Mouse (Mus musculus) forebrain, embryonic 10.5 days (tissue): ENCODE measurements around the gene Ildr2. TPM values are rescaled to one million over a fixed set of nuclear protein-coding genes. Genes with fewer than 3 reads are reported as not detected.

Experiments
- DNase-seq: peaks from one replicate; pipeline ENCODE4 v3.0.0-alpha.2; 2017; ENCODE audit warnings: low spot score; ENCODE audit errors: extremely low spot score
- H3K27ac ChIP-seq: fragments of 300-500 bp; sonication (generic); 2 replicates; pipeline ENCODE4 v1.5.1; 2016; ENCODE audit warnings: mild to moderate bottlenecking
- H3K27me3 ChIP-seq: fragments of 300-500 bp; sonication (generic); 2 replicates; pipeline ENCODE4 v1.6.1; 2016; ENCODE audit warnings: mild to moderate bottlenecking; ENCODE audit not compliant: poor library complexity, severe bottlenecking
- H3K36me3 ChIP-seq: fragments of 300-500 bp; sonication (generic); replicated peaks from 2 replicates; pipeline ENCODE4 v1.6.1; 2016; ENCODE audit warnings: mild to moderate bottlenecking, moderate library complexity
- H3K4me1 ChIP-seq: fragments of 300-500 bp; sonication (generic); 2 replicates; pipeline ENCODE4 v1.6.1; 2016
- H3K4me3 ChIP-seq: fragments of 300-500 bp; sonication (generic); 2 replicates; pipeline ENCODE4 v1.5.1; 2016; ENCODE audit warnings: mild to moderate bottlenecking, moderate library complexity
- H3K9me3 ChIP-seq: fragments of 300-500 bp; sonication (generic); 2 replicates; pipeline ENCODE4 v1.6.1; 2016; ENCODE audit warnings: mild to moderate bottlenecking, moderate library complexity
- WGBS: fragments of 180-500 bp; shearing (Covaris S2); methylation state at CpG from one replicate; pipeline ENCODE4 v1.1.7; 2016; 5-methylcytosine and 5-hydroxymethylcytosine counted together
- polyA plus RNA-seq: library from polyadenylated mRNA; unstranded; fragments of >200 nt; fragmentation: Nextera tagmentation; extraction: Ambion mirVana; gene quantifications from 2 replicates; pipeline ENCODE4 v1.2.1, GENCODE M21; 2016

Gene Ildr2
- polyA plus RNA-seq, 1 experiment from 2014 or later, result 8.3 TPM

- no peak overlapping the region for H3K4me3 ChIP-seq
- H3K27ac ChIP-seq, result no peak overlapping the region
- H3K27me3 ChIP-seq, result no peaks in the 10 kb centered on the region
- peaks cover 4% of the 10 kb centered on the region for H3K4me1 ChIP-seq
- no peaks in the 10 kb centered on the region for H3K9me3 ChIP-seq
- 93% methylated on average over 3 of the region's 3 CpGs for WGBS
- DNase-seq, result no peak
- H3K36me3 ChIP-seq, result peaks cover 64% of the 10 kb centered on the region
Measured at GRCm38 (mm10) chr1:166293086-166293485, 39.1 kb downstream of the Ildr2 start.

- Histone ChIP-seq H3K9me3 (no peaks in the 10 kb centered on the region), H3K4me3 (no peak overlapping the region), H3K27me3 (no peaks in the 10 kb centered on the region), H3K27ac (no peak overlapping the region), H3K4me1 (peaks cover 4% of the 10 kb centered on the region), H3K36me3 (peaks cover 73% of the 10 kb centered on the region)
- 76% methylated on average over 7 of the region's 7 CpGs for WGBS
- DNase-seq, result no peak
Measured at GRCm38 (mm10) chr1:166295548-166295947, 41.6 kb downstream of the Ildr2 start.

- no peaks in the 10 kb centered on the region for H3K4me1 ChIP-seq
- no peak for DNase-seq
- no peak overlapping the region for H3K4me3 ChIP-seq
- H3K9me3 ChIP-seq, result no peaks in the 10 kb centered on the region
- peaks cover 72% of the 10 kb centered on the region for H3K36me3 ChIP-seq
- no peaks in the 10 kb centered on the region for H3K27me3 ChIP-seq
- no peak overlapping the region for H3K27ac ChIP-seq
- WGBS, result 92% methylated on average over 9 of the region's 9 CpGs
Measured at GRCm38 (mm10) chr1:166296371-166296770, 42.4 kb downstream of the Ildr2 start.

GRCm38 (mm10) chr1:166296971-166297370, 43.0 kb downstream of the Ildr2 start:
- DNase-seq, result no peak
- Histone ChIP-seq H3K4me1 (no peaks in the 10 kb centered on the region), H3K36me3 (peaks cover 78% of the 10 kb centered on the region), H3K4me3 (no peak overlapping the region), H3K27ac (no peak overlapping the region), H3K9me3 (no peaks in the 10 kb centered on the region), H3K27me3 (no peaks in the 10 kb centered on the region)
- WGBS, result 91% methylated on average over 8 of the region's 8 CpGs

GRCm38 (mm10) chr1:166297499-166298111, 43.7 kb downstream of the Ildr2 start:
- Histone ChIP-seq H3K9me3 (no peaks in the 10 kb centered on the region), H3K4me1 (no peaks in the 10 kb centered on the region), H3K36me3 (peaks cover 79% of the 10 kb centered on the region), H3K27me3 (no peaks in the 10 kb centered on the region), H3K27ac (0 out of 2 replicates have a peak overlapping the region, but pooled peaks have one; percentile 30), H3K4me3 (no peak overlapping the region)
- 87% methylated on average over 15 of the region's 15 CpGs for WGBS
- DNase-seq, result no peak

- H3K4me1 ChIP-seq, result no peaks in the 10 kb centered on the region
- no peak overlapping the region for H3K4me3 ChIP-seq
- 94% methylated on average over 2 of the region's 2 CpGs for WGBS
- no peak for DNase-seq
- H3K9me3 ChIP-seq, result no peaks in the 10 kb centered on the region
- H3K27ac ChIP-seq, result no peak overlapping the region
- H3K27me3 ChIP-seq, result no peaks in the 10 kb centered on the region
- H3K36me3 ChIP-seq, result peaks cover 79% of the 10 kb centered on the region
Measured at GRCm38 (mm10) chr1:166298884-166299283, 44.9 kb downstream of the Ildr2 start.

GRCm38 (mm10) chr1:166299821-166300220, 45.9 kb downstream of the Ildr2 start:
- Histone ChIP-seq H3K4me1 (peaks cover 5% of the 10 kb centered on the region; the same call in 1 of the 2 replicates), H3K4me3 (no peak overlapping the region), H3K27me3 (no peaks in the 10 kb centered on the region), H3K27ac (no peak overlapping the region), H3K9me3 (no peaks in the 10 kb centered on the region), H3K36me3 (peaks cover 81% of the 10 kb centered on the region)
- DNase-seq, result no peak
- WGBS, result 93% methylated on average over 8 of the region's 8 CpGs

- H3K4me1 ChIP-seq, result peaks cover 5% of the 10 kb centered on the region; the same call in 1 of the 2 replicates
- H3K9me3 ChIP-seq, result no peaks in the 10 kb centered on the region
- H3K4me3 ChIP-seq, result no peak overlapping the region
- H3K27ac ChIP-seq, result no peak overlapping the region
- no peaks in the 10 kb centered on the region for H3K27me3 ChIP-seq
- 83% methylated on average over 3 of the region's 3 CpGs for WGBS
- DNase-seq, result no peak
- H3K36me3 ChIP-seq, result peaks cover 81% of the 10 kb centered on the region
Measured at GRCm38 (mm10) chr1:166300526-166300925, 46.6 kb downstream of the Ildr2 start.

GRCm38 (mm10) chr1:166304352-166305240, 50.7 kb downstream of the Ildr2 start:
- Histone ChIP-seq H3K27ac (no peak overlapping the region), H3K9me3 (no peaks in the 10 kb centered on the region), H3K4me1 (peaks cover 20% of the 10 kb centered on the region), H3K36me3 (peaks cover 67% of the 10 kb centered on the region), H3K4me3 (no peak overlapping the region), H3K27me3 (peaks cover 29% of the 10 kb centered on the region)
- no peak for DNase-seq
- 78% methylated on average over 8 of the region's 8 CpGs for WGBS

- H3K27ac ChIP-seq, result peak overlapping the region; percentile 88
- H3K27me3 ChIP-seq, result peaks cover 42% of the 10 kb centered on the region
- DNase-seq, result no peak
- no peaks in the 10 kb centered on the region for H3K9me3 ChIP-seq
- H3K36me3 ChIP-seq, result peaks cover 78% of the 10 kb centered on the region
- WGBS, result 24% methylated on average over 5 of the region's 5 CpGs
- peak overlapping the region; percentile 59 for H3K4me3 ChIP-seq
- peaks cover 25% of the 10 kb centered on the region for H3K4me1 ChIP-seq
Measured at GRCm38 (mm10) chr1:166308471-166308850, 54.5 kb downstream of the Ildr2 start.

- H3K36me3 ChIP-seq, result peaks cover 78% of the 10 kb centered on the region
- peak; percentile 57 for DNase-seq
- H3K9me3 ChIP-seq, result no peaks in the 10 kb centered on the region
- H3K4me3 ChIP-seq, result peak overlapping the region; percentile 59
- WGBS, result 1% methylated on average over 94 of the region's 94 CpGs
- H3K4me1 ChIP-seq, result peaks cover 25% of the 10 kb centered on the region
- peak overlapping the region; percentile 88 for H3K27ac ChIP-seq
- H3K27me3 ChIP-seq, result peaks cover 42% of the 10 kb centered on the region
Measured at GRCm38 (mm10) chr1:166308851-166309715, 55.1 kb downstream of the Ildr2 start.

- Histone ChIP-seq H3K36me3 (peaks cover 67% of the 10 kb centered on the region), H3K9me3 (no peaks in the 10 kb centered on the region), H3K4me3 (no peak overlapping the region), H3K27ac (no peak overlapping the region), H3K27me3 (peaks cover 42% of the 10 kb centered on the region), H3K4me1 (peaks cover 20% of the 10 kb centered on the region)
- no peak for DNase-seq
- WGBS, result 83% methylated on average over 5 of the region's 5 CpGs
Measured at GRCm38 (mm10) chr1:166311151-166311550, 57.2 kb downstream of the Ildr2 start.
